Mouse (Mus musculus): Measurements from ENCODE around the gene Col9a1. TPM values are rescaled to one million over a fixed set of nuclear protein-coding genes. Genes with fewer than 3 reads are reported as not detected.

Gene Col9a1
- total RNA-seq, 4 experiments from 2014 or later: not detected

DNA sequence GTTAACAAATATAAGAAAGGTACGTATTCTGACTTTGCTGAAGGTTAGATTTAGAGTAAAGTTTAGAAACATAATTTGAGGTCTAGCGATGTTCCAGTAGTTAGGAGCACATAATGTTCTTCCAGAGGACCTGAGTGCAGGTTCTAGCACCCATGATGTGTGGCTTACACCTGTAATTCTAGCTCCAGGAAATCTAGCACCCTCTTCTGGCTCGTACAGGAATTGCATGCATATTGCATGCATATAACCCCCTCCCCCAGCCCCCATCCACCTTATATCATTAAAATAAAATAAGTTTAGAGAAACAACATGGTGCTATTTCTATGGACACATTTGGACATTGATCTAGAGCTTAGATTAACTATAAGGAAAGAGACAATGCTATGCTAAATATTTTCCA, 123.3 kb downstream of the Col9a1 start:
- no peak for DNase-seq

Other genes starting within 250 kb of the Col9a1 start
- gene Sdhaf4, start 172.0 kb upstream of the Col9a1 start, total RNA-seq (2022): 10 to 100 TPM; 61.0 to 84.0 (median 67.3) TPM
- gene Fam135a, start 77.3 kb upstream of the Col9a1 start, total RNA-seq (2022): 10 to 100 TPM; 17.6 to 32.0 (median 22.6) TPM